Mouse (Mus musculus) heart, postnatal 0 days (tissue): Measurements from ENCODE around the gene Arpp21.

Experiments used
- CTCF ChIP-seq: IDR thresholded peaks from 2 replicates; pipeline ENCODE4 v1.5.1; 2016; ENCODE audit warnings: antibody characterized with exemption, control low read depth, low read depth
- EP300 ChIP-seq: IDR thresholded peaks from 2 replicates; pipeline ENCODE4 v1.6.1; 2016; ENCODE audit warnings: antibody characterized with exemption, low read depth

GRCm38 (mm10) chr9:112118411-112119105, 117.2 kb downstream of the Arpp21 start:
- TF ChIP-seq CTCF, result no peak
- no peak for TF ChIP-seq EP300
